Mouse (Mus musculus): Measurements from ENCODE around the gene Wnt5b. TPM values are rescaled to one million over a fixed set of nuclear protein-coding genes. Genes with fewer than 3 reads are reported as not detected.

Wnt5b gene
- polyA plus RNA-seq, 2 experiments: 13.3 to 17.5 TPM

- ATAC-seq (ENCODE audit: low FRiP score, low read depth) (no peak), DNase-seq (ENCODE audit: low spot score) (no peak)
- Histone ChIP-seq H3K27ac (replicated peaks; ENCODE audit: low read depth, low read length) (no peak overlapping the region), H3K4me2 (replicated peaks; ENCODE audit: low read depth, low read length, severe bottlenecking) (no peak overlapping the region), H3K4me3 (replicated peaks; ENCODE audit: low read length) (no peak overlapping the region), H3K9me3 (ENCODE audit: control insufficient read depth, low read length) (no peaks in the 10 kb centered on the region), H3K27me3 (ENCODE audit: control insufficient read depth, insufficient read depth, low read length) (no peaks in the 10 kb centered on the region), H3K4me1 (ENCODE audit: control insufficient read depth, insufficient read depth, low read length) (peaks cover 19% of the 10 kb centered on the region), H3K9ac (ENCODE audit: low read depth, low read length, severe bottlenecking) (no peak overlapping the region), H3K36me3 (ENCODE audit: control insufficient read depth, insufficient read depth, low read length) (peaks cover 24% of the 10 kb centered on the region)
- no peak for TF ChIP-seq POLR2A (IDR thresholded peaks at IDR 0.05; ENCODE audit: borderline replicate concordance, extremely low read depth, insufficient read depth, insufficient read length)
- 75% methylated on average over 2 of the region's 2 CpGs for WGBS
Observed at GRCm38 (mm10) chr6:119568339-119568738, 24.2 kb upstream of the Wnt5b start.

- no peaks in the 10 kb centered on the region for H3K9me3 ChIP-seq (ENCODE audit: control insufficient read depth, low read length)
- WGBS: 40% methylated on average over 23 of the region's 23 CpGs
- TF ChIP-seq POLR2A (IDR thresholded peaks at IDR 0.05; ENCODE audit: borderline replicate concordance, extremely low read depth, insufficient read depth, insufficient read length): no peak
- peak; percentile 67 for DNase-seq (ENCODE audit: low spot score)
- no peak overlapping the region for H3K4me3 ChIP-seq (replicated peaks; ENCODE audit: low read length)
- H3K36me3 ChIP-seq (ENCODE audit: control insufficient read depth, insufficient read depth, low read length): peaks cover 12% of the 10 kb centered on the region; the same call in 1 of the 2 replicates
- no peak overlapping the region; the same call in 1 of the 2 replicates for H3K4me2 ChIP-seq (replicated peaks; ENCODE audit: low read depth, low read length, severe bottlenecking)
- H3K27ac ChIP-seq (replicated peaks; ENCODE audit: low read depth, low read length): 0 out of 2 replicates have a peak overlapping the region, but pooled peaks have one; percentile 45
- no peaks in the 10 kb centered on the region for H3K27me3 ChIP-seq (ENCODE audit: control insufficient read depth, insufficient read depth, low read length)
- ATAC-seq (ENCODE audit: low FRiP score, low read depth): peak; percentile 79
- H3K4me1 ChIP-seq (ENCODE audit: control insufficient read depth, insufficient read depth, low read length): peaks cover 21% of the 10 kb centered on the region
- no peak overlapping the region for H3K9ac ChIP-seq (ENCODE audit: low read depth, low read length, severe bottlenecking)
Observed at GRCm38 (mm10) chr6:119565451-119566379, 21.6 kb upstream of the Wnt5b start.

- H3K27me3 ChIP-seq (ENCODE audit: control insufficient read depth, insufficient read depth, low read length): no peaks in the 10 kb centered on the region
- H3K27ac ChIP-seq (replicated peaks; ENCODE audit: low read depth, low read length): no peak overlapping the region
- H3K9me3 ChIP-seq (ENCODE audit: control insufficient read depth, low read length): no peaks in the 10 kb centered on the region
- TF ChIP-seq POLR2A (IDR thresholded peaks at IDR 0.05; ENCODE audit: borderline replicate concordance, extremely low read depth, insufficient read depth, insufficient read length): no peak
- no peak for ATAC-seq (ENCODE audit: low FRiP score, low read depth)
- H3K9ac ChIP-seq (ENCODE audit: low read depth, low read length, severe bottlenecking): no peak overlapping the region
- no peak for DNase-seq (ENCODE audit: low spot score)
- H3K4me3 ChIP-seq (replicated peaks; ENCODE audit: low read length): no peak overlapping the region
- no peaks in the 10 kb centered on the region for H3K36me3 ChIP-seq (ENCODE audit: control insufficient read depth, insufficient read depth, low read length)
- peaks cover 21% of the 10 kb centered on the region for H3K4me1 ChIP-seq (ENCODE audit: control insufficient read depth, insufficient read depth, low read length)
- no peak overlapping the region for H3K4me2 ChIP-seq (replicated peaks; ENCODE audit: low read depth, low read length, severe bottlenecking)
- WGBS: 59% methylated on average over 10 of the region's 10 CpGs
Observed at GRCm38 (mm10) chr6:119562558-119562957, 18.4 kb upstream of the Wnt5b start.

- WGBS: 42% methylated on average over 7 of the region's 7 CpGs
- Histone ChIP-seq H3K27ac (replicated peaks; ENCODE audit: low read depth, low read length) (no peak overlapping the region), H3K36me3 (ENCODE audit: control insufficient read depth, insufficient read depth, low read length) (no peaks in the 10 kb centered on the region), H3K9me3 (ENCODE audit: control insufficient read depth, low read length) (no peaks in the 10 kb centered on the region), H3K4me3 (replicated peaks; ENCODE audit: low read length) (no peak overlapping the region), H3K4me1 (ENCODE audit: control insufficient read depth, insufficient read depth, low read length) (0 out of 2 replicates have a peak, but pooled peaks cover 2% of the 10 kb centered on the region), H3K9ac (ENCODE audit: low read depth, low read length, severe bottlenecking) (no peak overlapping the region), H3K27me3 (ENCODE audit: control insufficient read depth, insufficient read depth, low read length) (no peaks in the 10 kb centered on the region), H3K4me2 (replicated peaks; ENCODE audit: low read depth, low read length, severe bottlenecking) (no peak overlapping the region)
- TF ChIP-seq POLR2A (IDR thresholded peaks at IDR 0.05; ENCODE audit: borderline replicate concordance, extremely low read depth, insufficient read depth, insufficient read length): no peak
- ATAC-seq (ENCODE audit: low FRiP score, low read depth) (no peak), DNase-seq (ENCODE audit: low spot score) (no peak)
Observed at GRCm38 (mm10) chr6:119558855-119559254, 14.7 kb upstream of the Wnt5b start.

- no peaks in the 10 kb centered on the region for H3K9me3 ChIP-seq (ENCODE audit: control insufficient read depth, low read length)
- no peak overlapping the region for H3K4me2 ChIP-seq (replicated peaks; ENCODE audit: low read depth, low read length, severe bottlenecking)
- no peak for DNase-seq (ENCODE audit: low spot score)
- 74% methylated on average over 8 of the region's 8 CpGs for WGBS
- H3K4me3 ChIP-seq (replicated peaks; ENCODE audit: low read length): no peak overlapping the region
- H3K27me3 ChIP-seq (ENCODE audit: control insufficient read depth, insufficient read depth, low read length): no peaks in the 10 kb centered on the region
- ATAC-seq (ENCODE audit: low FRiP score, low read depth): no peak
- no peak overlapping the region for H3K27ac ChIP-seq (replicated peaks; ENCODE audit: low read depth, low read length)
- TF ChIP-seq POLR2A (IDR thresholded peaks at IDR 0.05; ENCODE audit: borderline replicate concordance, extremely low read depth, insufficient read depth, insufficient read length): no peak
- no peaks in the 10 kb centered on the region for H3K4me1 ChIP-seq (ENCODE audit: control insufficient read depth, insufficient read depth, low read length)
- H3K36me3 ChIP-seq (ENCODE audit: control insufficient read depth, insufficient read depth, low read length): no peaks in the 10 kb centered on the region
- H3K9ac ChIP-seq (ENCODE audit: low read depth, low read length, severe bottlenecking): no peak overlapping the region
Observed at GRCm38 (mm10) chr6:119554439-119554838, 10.3 kb upstream of the Wnt5b start.

Measured in limb, embryonic 14.5 days (tissue).